In the genomic region with DNA sequence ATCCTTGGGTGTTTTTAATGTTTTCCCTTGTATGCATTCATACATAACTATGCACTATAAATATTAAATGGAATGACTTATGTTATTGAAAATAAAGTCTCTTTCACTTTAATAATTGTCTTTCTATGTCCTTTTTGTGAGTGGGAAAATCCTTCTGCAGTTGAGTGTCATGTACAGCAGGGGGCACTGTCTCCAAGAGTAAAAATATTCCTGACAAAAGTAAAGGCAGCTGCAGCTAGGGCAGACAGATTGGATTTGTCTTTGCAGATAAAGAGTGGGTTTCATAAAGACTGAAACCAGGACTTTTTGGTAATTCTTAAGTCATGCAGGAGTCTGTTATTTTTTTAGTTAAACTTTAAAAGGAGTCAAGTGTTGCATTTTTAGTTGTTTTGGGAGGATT, we compare ENCODE assay signal across 8 mouse cellular contexts. TPM values are rescaled to one million over a fixed set of nuclear protein-coding genes. Genes with fewer than 3 reads are reported as not detected.
DNase-seq lines count a peak whose midpoint lies in the region; ATAC-seq lines count a peak whose summit lies in the region.

No protein-coding gene starts in this region.

- no peaks in the 10 kb centered on the region for H3K27me3 ChIP-seq in intestine, embryonic 14.5 days (replicated peaks; ENCODE audit: control insufficient read depth, insufficient read depth, low read length)
- H3K27me3 ChIP-seq in intestine, embryonic 15.5 days (replicated peaks) = no peaks in the 10 kb centered on the region
- no peaks in the 10 kb centered on the region for H3K27me3 ChIP-seq in midbrain, embryonic 13.5 days

- no peak overlapping the region for H3K4me3 ChIP-seq in intestine, embryonic 14.5 days (ENCODE audit: low read depth, low read length)
- no peak overlapping the region for H3K4me3 ChIP-seq in intestine, embryonic 15.5 days (replicated peaks)
- H3K4me3 ChIP-seq in midbrain, embryonic 13.5 days (replicated peaks) = no peak overlapping the region

- peaks cover 38% of the 10 kb centered on the region for H3K36me3 ChIP-seq in intestine, embryonic 14.5 days (ENCODE audit: control insufficient read depth, insufficient read depth, low read length)
- H3K36me3 ChIP-seq in intestine, embryonic 15.5 days = 0 out of 2 replicates have a peak, but pooled peaks cover 7% of the 10 kb centered on the region
- H3K36me3 ChIP-seq in midbrain, embryonic 13.5 days = peaks cover 5% of the 10 kb centered on the region; the same call in 1 of the 2 replicates

- peak; percentile 67 for DNase-seq in intestine, embryonic 14.5 days (ENCODE audit: low spot score)
- DNase-seq in ES-CJ7 (ENCODE audit: low read depth, low spot score) = peak; percentile 31
- peak; percentile 6 for DNase-seq in cerebellum, adult 11-12 months
- peak; percentile 63 to 77 for DNase-seq in frontal cortex, postnatal 36 days (ENCODE audit: low spot score in 2 of 2)
- peak; percentile 62 to 84 for DNase-seq in layer of hippocampus, postnatal 14 days (ENCODE audit: low spot score in 2 of 2)
- no peak for DNase-seq in ovary, adult 18-20 months (ENCODE audit: low spot score)

- H3K9ac ChIP-seq in intestine, embryonic 14.5 days (ENCODE audit: low read length) = no peak overlapping the region
- no peak overlapping the region for H3K9ac ChIP-seq in intestine, embryonic 15.5 days
- no peak overlapping the region for H3K9ac ChIP-seq in midbrain, embryonic 13.5 days (replicated peaks)

- no peak overlapping the region for H3K4me2 ChIP-seq in intestine, embryonic 14.5 days (ENCODE audit: low read length)
- H3K4me2 ChIP-seq in intestine, embryonic 15.5 days (replicated peaks) = no peak overlapping the region
- H3K4me2 ChIP-seq in midbrain, embryonic 13.5 days (replicated peaks) = no peak overlapping the region

- no peak for ATAC-seq in intestine, embryonic 14.5 days (replicated peaks; ENCODE audit: low FRiP score, low TSS enrichment, low read depth)
- no peak for ATAC-seq in intestine, embryonic 15.5 days
- ATAC-seq in midbrain, embryonic 13.5 days = 0 out of 2 replicates have a peak, but pooled peaks have one; percentile 53

- H3K9me3 ChIP-seq in intestine, embryonic 14.5 days (ENCODE audit: control insufficient read depth, low read length) = no peaks in the 10 kb centered on the region
- no peaks in the 10 kb centered on the region for H3K9me3 ChIP-seq in intestine, embryonic 15.5 days
- no peaks in the 10 kb centered on the region for H3K9me3 ChIP-seq in midbrain, embryonic 13.5 days

- no peak overlapping the region for H3K27ac ChIP-seq in intestine, embryonic 14.5 days (ENCODE audit: low read depth)
- H3K27ac ChIP-seq in intestine, embryonic 15.5 days = no peak overlapping the region
- H3K27ac ChIP-seq in midbrain, embryonic 13.5 days = no peak overlapping the region

- H3K4me1 ChIP-seq in intestine, embryonic 14.5 days (replicated peaks; ENCODE audit: control insufficient read depth, insufficient read depth, low read length) = no peaks in the 10 kb centered on the region
- H3K4me1 ChIP-seq in intestine, embryonic 15.5 days (replicated peaks) = no peaks in the 10 kb centered on the region
- H3K4me1 ChIP-seq in midbrain, embryonic 13.5 days (replicated peaks) = no peaks in the 10 kb centered on the region

RNA-seq across cellular contexts. Expression of gene Tes, which starts 40.8 kb away (rescaled TPM):
- polyA plus RNA-seq in intestine, embryonic 14.5 days (2014; fragmentation: Nextera tagmentation; extraction: Ambion mirVana) = 114 and 132 TPM in 2 replicates
- 94.3 and 98.5 TPM in 2 replicates for polyA plus RNA-seq in intestine, embryonic 15.5 days (2015; fragmentation: Nextera tagmentation; extraction: Ambion mirVana)
- total RNA-seq in layer of hippocampus, postnatal 14 days (2021) = 1 to 10 TPM; 2.8 TPM
- polyA plus RNA-seq in midbrain, embryonic 13.5 days (2015; fragmentation: Nextera tagmentation; extraction: Ambion mirVana) = 25.5 and 27.2 TPM in 2 replicates
